Mouse (Mus musculus): Measurements from ENCODE around the gene Asap3. TPM values are rescaled to one million over a fixed set of nuclear protein-coding genes. Genes with fewer than 3 reads are reported as not detected.

The Asap3 gene
- polyA plus RNA-seq, 1 experiment from 2014 or later = 6.0 TPM

DNA sequence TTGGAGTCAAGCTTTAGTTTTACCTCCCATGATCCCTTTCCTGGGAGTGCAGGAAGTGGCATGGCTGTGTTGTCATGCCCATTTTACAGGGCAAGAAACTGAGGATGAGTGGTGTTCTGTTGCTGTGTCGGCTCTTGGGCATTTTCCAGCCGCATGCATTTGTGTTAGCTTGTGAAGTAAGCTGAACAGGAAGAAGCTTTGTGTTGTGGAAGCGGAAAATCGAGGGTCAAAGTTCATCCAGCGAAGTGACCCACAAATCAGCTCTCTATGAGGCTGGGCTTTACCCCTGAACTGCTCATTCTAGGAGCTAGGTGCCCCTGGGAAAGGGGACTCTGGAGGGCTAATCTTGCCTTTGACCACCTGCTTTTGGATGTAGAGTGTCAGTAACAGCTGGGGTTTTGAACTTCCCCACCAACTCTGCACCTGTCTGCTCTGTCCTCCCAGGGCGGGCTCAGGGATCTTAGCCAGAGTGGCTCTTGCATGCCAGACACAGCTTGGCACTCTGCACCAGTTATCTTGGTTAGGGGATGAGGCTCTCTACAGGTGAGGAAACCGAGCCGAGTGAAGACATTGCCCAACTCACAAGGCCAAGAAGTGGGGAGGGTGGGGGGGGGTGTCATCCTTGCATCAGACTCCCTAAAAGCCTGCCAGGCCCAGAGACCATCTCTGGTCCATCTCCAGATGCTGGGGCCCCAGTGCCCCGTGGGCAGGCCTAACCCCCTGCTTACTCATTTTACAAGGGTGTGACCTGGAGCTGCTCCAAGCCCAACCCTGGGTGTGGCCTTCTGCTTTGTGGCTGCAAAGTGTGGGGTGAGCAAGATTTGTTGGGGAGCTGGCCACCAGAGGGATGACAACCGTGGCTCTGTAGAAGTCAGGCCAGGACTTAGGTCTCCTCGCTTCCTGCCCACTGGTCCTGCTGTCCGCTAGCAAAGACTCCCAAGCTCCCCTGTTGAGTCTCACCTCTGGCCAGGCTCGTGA lies 31.7 kb upstream of the Asap3 start:
- Histone ChIP-seq H3K4me1 (peaks cover 54% of the 10 kb centered on the region), H3K4me3 (replicated peaks) (peak overlapping the region; percentile 79), H3K4me2 (peak overlapping the region; percentile 98), H3K27ac (no peak overlapping the region), H3K9ac (0 out of 2 replicates have a peak overlapping the region, but pooled peaks have one; percentile 63), H3K36me3 (peaks cover 4% of the 10 kb centered on the region; the same call in 1 of the 2 replicates), H3K27me3 (no peaks in the 10 kb centered on the region), H3K9me3 (replicated peaks) (no peaks in the 10 kb centered on the region)
- 77% methylated on average over 13 of the region's 13 CpGs for WGBS
- peak; percentile 30; the same call in 1 of the 2 replicates for ATAC-seq (replicated peaks; ENCODE audit: low FRiP score)

DNA sequence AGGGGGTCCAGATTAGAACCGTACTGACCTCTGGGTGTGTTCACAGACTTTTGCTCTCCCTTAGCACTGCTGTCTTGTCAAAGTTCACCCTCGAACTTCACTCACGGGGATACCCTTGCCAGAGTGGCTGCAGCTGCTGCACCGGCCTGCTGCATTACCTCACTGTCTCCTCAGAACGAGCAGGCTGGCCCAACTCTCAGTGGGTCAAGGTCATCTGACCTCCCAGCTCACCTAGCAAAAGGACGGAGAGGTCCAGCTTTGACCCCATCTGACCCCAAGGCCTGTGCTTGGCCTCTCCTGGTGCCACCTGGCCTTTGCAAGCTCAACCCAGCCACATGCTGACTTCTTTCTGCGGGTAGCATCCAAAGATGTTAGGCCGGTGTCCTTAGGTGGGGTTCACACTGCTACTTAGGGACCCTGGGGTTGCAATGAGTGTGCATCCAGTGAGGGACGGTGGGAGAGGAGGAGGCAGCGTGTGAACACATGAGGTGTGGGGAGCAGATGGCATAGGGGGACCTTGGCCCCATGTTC lies 30.1 kb upstream of the Asap3 start:
- WGBS = 68% methylated on average over 10 of the region's 10 CpGs
- Histone ChIP-seq H3K9ac (no peak overlapping the region), H3K27me3 (no peaks in the 10 kb centered on the region), H3K9me3 (replicated peaks) (no peaks in the 10 kb centered on the region), H3K4me3 (replicated peaks) (no peak overlapping the region), H3K4me2 (no peak overlapping the region), H3K4me1 (peaks cover 69% of the 10 kb centered on the region), H3K36me3 (peaks cover 4% of the 10 kb centered on the region; the same call in 1 of the 2 replicates), H3K27ac (no peak overlapping the region)
- ATAC-seq (replicated peaks; ENCODE audit: low FRiP score) = no peak

DNA sequence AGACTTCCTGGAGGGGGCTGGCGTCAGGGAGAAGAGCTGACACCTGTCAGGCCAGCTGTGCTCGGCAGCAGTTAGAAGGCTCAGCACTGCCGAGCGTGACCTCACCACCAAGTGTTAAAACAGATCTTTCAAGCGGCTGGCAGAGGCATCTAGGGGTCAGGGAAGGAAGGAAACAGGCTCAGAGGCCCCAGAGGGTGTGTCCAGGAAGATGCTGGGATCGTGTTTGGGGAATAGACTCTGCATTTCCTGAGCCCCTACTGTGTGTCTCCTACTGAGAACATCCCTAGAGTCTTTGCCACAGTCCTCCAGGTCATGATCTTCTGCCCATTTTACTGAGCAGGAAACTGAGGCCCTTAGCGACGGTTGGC lies 28.9 kb upstream of the Asap3 start:
- Histone ChIP-seq H3K9me3 (replicated peaks) (no peaks in the 10 kb centered on the region), H3K27ac (peak overlapping the region; percentile 74), H3K4me3 (replicated peaks) (no peak overlapping the region), H3K27me3 (no peaks in the 10 kb centered on the region), H3K36me3 (peaks cover 4% of the 10 kb centered on the region; the same call in 1 of the 2 replicates), H3K4me1 (peaks cover 75% of the 10 kb centered on the region), H3K4me2 (0 out of 2 replicates have a peak overlapping the region, but pooled peaks have one; percentile 1), H3K9ac (no peak overlapping the region)
- no peak for ATAC-seq (replicated peaks; ENCODE audit: low FRiP score)
- WGBS = 36% methylated on average over 8 of the region's 8 CpGs

DNA sequence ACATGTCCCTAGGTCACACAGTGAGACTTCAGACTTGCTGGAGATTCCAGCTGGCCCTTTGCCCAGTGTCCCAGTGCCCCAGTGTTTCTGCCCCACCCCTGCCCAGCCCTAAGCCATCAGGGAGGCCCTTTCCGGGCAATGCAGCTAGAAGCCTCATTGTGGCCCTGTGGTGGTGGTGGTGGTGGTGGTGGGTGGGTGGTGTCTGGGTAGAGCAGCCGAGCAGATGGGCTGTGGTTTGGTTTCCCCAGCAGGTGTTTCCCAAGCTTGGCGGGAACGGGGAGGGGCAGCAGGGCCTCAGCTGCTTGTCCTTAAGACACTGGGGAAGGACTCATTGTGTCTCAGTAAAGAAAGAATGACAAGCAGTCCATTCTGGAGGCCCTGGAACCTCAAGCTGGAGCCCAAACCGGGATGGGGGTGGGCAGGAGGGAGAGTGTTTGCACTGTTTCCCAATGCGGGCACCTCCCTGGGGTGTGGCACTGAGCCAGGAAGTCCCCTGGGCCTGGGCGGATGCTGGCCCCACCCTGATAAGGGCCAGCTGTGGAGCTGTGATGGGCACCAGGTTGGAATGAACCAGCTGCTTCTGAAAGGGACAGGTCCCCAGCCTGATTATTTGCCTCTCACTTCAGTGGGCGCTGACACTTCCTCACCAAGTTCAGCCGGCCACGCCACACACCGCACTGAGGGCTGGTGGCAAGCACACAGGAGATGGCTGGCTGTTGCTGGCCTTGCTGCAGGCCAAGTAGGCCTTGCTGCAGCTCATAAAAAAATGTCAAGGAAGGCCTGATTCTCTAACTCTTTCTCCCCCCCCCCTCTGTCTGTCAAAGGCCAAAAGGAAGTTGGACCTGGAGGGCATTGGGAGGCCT lies 28.3 kb upstream of the Asap3 start:
- peaks cover 4% of the 10 kb centered on the region; the same call in 1 of the 2 replicates for H3K36me3 ChIP-seq
- no peaks in the 10 kb centered on the region for H3K27me3 ChIP-seq
- 57% methylated on average over 11 of the region's 11 CpGs for WGBS
- peak overlapping the region; percentile 74 for H3K27ac ChIP-seq
- no peak overlapping the region for H3K4me3 ChIP-seq (replicated peaks)
- H3K4me2 ChIP-seq = 0 out of 2 replicates have a peak overlapping the region, but pooled peaks have one; percentile 1
- H3K4me1 ChIP-seq = peaks cover 74% of the 10 kb centered on the region
- H3K9me3 ChIP-seq (replicated peaks) = no peaks in the 10 kb centered on the region
- no peak overlapping the region for H3K9ac ChIP-seq
- peak; percentile 42; the same call in 1 of the 2 replicates for ATAC-seq (replicated peaks; ENCODE audit: low FRiP score)

DNA sequence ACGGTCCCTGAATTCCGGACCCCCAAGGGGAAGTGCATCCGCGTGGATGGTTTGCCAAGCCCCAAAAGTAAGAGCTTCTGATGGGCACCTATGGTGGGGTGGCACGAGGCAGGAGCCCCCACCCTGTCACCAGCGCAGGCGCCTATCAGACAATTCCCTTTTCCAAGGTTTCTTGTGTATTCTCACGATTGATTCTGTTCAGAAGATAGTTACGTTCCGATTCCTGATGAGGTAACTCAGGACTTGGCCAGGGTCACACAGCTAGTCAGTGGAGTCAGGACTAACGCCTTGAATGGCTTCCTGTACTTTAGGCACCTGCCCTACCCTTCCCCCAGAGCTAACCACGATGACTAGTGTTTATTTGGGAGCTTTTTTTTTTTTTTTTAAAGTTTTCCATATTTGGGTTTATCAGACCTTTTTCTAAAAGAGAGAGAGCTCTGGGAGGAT lies 27.7 kb upstream of the Asap3 start:
- Histone ChIP-seq H3K27ac (peak overlapping the region; percentile 74), H3K9ac (no peak overlapping the region), H3K4me3 (replicated peaks) (no peak overlapping the region), H3K4me2 (no peak overlapping the region), H3K9me3 (replicated peaks) (no peaks in the 10 kb centered on the region), H3K4me1 (peaks cover 67% of the 10 kb centered on the region), H3K27me3 (no peaks in the 10 kb centered on the region), H3K36me3 (peaks cover 4% of the 10 kb centered on the region; the same call in 1 of the 2 replicates)
- WGBS = 81% methylated on average over 12 of the region's 12 CpGs
- ATAC-seq (replicated peaks; ENCODE audit: low FRiP score) = no peak

DNA sequence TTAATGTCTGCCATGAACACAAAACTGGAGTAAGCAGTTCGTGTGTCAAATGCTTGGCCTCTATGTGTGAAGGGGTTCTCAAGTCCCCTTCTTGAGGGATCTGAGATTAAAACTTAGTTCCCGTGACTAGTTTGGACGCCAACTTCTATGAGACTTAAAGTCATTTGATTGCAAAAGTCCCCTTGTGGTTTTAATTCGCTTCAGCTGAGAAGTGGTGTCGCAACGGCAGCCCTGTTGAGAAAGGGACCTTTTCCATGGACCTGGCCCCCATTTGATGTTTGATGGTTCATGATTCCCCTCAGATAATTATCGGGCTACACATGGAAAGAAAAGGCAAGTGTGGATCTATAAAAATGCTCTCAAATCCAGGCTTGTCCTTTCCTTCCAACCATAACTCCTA lies 26.7 kb upstream of the Asap3 start:
- Histone ChIP-seq H3K27me3 (no peaks in the 10 kb centered on the region), H3K4me2 (peak overlapping the region; percentile 59; the same call in 1 of the 2 replicates), H3K9ac (no peak overlapping the region), H3K27ac (no peak overlapping the region), H3K4me1 (peaks cover 58% of the 10 kb centered on the region), H3K4me3 (replicated peaks) (no peak overlapping the region), H3K9me3 (replicated peaks) (no peaks in the 10 kb centered on the region), H3K36me3 (peaks cover 11% of the 10 kb centered on the region)
- ATAC-seq (replicated peaks; ENCODE audit: low FRiP score) = no peak
- WGBS = 91% methylated on average over 7 of the region's 7 CpGs

DNA sequence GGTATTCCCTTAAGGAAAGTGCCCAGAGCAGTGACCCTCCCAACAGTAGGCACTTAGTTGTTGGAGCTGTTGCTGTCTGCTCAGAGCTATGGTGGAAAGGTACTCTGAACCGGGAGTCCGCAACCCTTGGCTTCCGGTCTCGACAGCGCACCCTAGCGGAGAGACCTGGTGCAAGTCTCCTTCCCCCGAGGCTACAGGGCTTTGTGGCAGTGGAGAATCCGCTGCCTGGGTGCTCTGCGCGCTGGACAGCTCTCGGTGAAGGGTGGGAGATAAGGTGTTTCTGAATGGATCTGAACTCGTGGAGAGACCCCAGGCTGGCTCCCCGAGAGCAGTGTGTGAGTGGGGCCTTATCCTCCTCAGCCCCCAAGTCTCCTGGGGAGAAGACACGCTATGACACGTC lies 26.2 kb upstream of the Asap3 start:
- Histone ChIP-seq H3K4me2 (peak overlapping the region; percentile 59), H3K27me3 (no peaks in the 10 kb centered on the region), H3K27ac (peak overlapping the region; percentile 69), H3K4me1 (peaks cover 52% of the 10 kb centered on the region), H3K9ac (0 out of 2 replicates have a peak overlapping the region, but pooled peaks have one; percentile 32), H3K4me3 (replicated peaks) (peak overlapping the region; percentile 38), H3K36me3 (peaks cover 11% of the 10 kb centered on the region), H3K9me3 (replicated peaks) (no peaks in the 10 kb centered on the region)
- peak; percentile 38 for ATAC-seq (replicated peaks; ENCODE audit: low FRiP score)
- WGBS = 9% methylated on average over 15 of the region's 15 CpGs

DNA sequence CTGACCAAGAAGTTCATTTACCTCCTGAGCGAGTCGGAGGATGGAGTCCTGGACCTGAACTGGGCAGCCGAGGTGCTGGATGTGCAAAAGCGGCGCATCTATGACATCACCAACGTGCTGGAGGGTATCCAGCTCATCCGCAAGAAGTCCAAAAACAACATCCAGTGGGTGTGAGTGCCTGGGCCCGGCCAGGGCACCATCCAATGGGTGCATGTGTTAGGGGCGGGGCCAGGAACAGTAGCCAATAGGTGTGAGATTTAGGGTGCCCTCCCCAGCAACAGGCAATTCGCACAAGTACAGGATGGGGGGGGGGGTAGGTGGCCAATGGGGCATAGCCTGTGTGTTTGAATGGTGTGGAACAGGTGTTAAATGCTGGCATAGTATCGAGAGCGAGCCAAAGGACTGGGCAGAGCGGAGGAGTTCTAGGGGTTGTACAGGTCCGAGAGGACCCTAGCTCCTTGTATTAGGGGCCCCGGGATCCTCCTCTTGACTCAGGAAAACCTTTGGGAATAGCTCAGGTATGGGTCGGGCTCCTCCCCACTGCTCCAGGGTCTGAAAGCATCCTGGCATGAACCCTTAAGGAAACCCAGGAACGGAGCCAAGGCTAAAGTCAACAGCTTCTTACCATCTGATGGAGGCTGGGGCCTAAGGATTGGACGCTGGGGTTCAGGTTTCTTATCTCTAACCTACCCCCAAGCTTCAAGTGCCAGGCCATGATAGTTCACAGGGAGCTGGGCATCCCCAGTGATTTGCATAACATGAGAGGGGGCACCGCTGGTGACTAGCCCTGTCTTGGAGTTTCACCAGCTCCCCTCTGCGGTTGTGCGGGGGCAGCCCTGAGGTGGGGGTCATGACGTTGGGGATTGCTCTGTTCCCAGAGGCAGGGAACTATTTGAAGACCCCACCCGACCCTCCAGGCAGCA lies 25.5 kb upstream of the Asap3 start:
- H3K9ac ChIP-seq = 0 out of 2 replicates have a peak overlapping the region, but pooled peaks have one; percentile 32
- no peaks in the 10 kb centered on the region for H3K27me3 ChIP-seq
- peak; percentile 93 for ATAC-seq (replicated peaks; ENCODE audit: low FRiP score)
- H3K36me3 ChIP-seq = peaks cover 11% of the 10 kb centered on the region
- peaks cover 52% of the 10 kb centered on the region for H3K4me1 ChIP-seq
- peak overlapping the region; percentile 59 for H3K4me2 ChIP-seq
- WGBS = 16% methylated on average over 23 of the region's 23 CpGs
- peak overlapping the region; percentile 38 for H3K4me3 ChIP-seq (replicated peaks)
- H3K27ac ChIP-seq = peak overlapping the region; percentile 69
- H3K9me3 ChIP-seq (replicated peaks) = no peaks in the 10 kb centered on the region

DNA sequence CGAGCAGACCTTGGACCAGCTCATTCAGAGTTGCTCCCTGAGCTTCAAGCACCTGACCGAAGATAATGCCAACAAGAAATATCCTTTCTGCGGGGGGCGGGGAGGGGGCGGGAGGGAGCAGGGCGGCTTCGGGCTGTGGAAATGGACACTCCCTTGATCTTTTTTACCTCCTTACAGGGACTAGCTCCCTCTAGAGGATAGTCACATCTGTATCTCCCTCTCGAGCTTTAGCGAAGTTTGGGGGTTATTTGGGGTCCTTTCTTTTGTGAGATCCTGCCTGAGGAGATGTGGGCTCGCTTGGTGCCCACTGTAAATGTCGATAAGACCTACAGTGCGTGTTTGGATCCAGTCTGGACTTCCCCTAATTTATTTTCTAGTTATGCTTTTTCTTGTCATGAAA lies 24.8 kb upstream of the Asap3 start:
- no peaks in the 10 kb centered on the region for H3K27me3 ChIP-seq
- no peak overlapping the region for H3K9ac ChIP-seq
- 28% methylated on average over 12 of the region's 12 CpGs for WGBS
- H3K4me2 ChIP-seq = peak overlapping the region; percentile 59
- H3K9me3 ChIP-seq (replicated peaks) = no peaks in the 10 kb centered on the region
- 0 out of 2 replicates have a peak overlapping the region, but pooled peaks have one; percentile 38 for H3K4me3 ChIP-seq (replicated peaks)
- no peak for ATAC-seq (replicated peaks; ENCODE audit: low FRiP score)
- peaks cover 49% of the 10 kb centered on the region for H3K4me1 ChIP-seq
- H3K27ac ChIP-seq = 0 out of 2 replicates have a peak overlapping the region, but pooled peaks have one; percentile 38
- H3K36me3 ChIP-seq = peaks cover 13% of the 10 kb centered on the region

DNA sequence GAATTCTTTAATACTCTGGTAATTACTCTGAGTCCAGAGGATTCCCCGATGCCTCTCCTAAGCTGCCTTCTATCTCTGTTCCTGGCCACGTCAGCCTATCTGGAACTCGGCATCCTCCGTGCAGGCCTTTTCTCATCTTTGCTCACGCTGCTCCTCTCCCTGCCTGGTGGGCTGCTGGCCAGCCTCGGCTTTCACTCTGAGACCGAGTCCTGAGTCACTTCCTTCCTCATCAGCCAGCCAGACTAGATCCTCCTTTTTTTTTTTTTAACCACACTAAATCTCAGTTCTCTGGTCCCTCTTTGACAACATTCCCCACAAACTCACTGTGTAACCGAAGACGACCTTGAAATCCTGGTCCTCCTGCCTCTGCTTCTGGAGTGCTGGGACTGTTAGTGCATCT lies 20.8 kb upstream of the Asap3 start:
- 60% methylated on average over 9 of the region's 9 CpGs for WGBS
- peaks cover 45% of the 10 kb centered on the region for H3K36me3 ChIP-seq
- H3K4me3 ChIP-seq (replicated peaks) = no peak overlapping the region
- H3K4me1 ChIP-seq = peaks cover 28% of the 10 kb centered on the region
- H3K4me2 ChIP-seq = no peak overlapping the region
- no peaks in the 10 kb centered on the region for H3K9me3 ChIP-seq (replicated peaks)
- H3K27me3 ChIP-seq = no peaks in the 10 kb centered on the region
- no peak for ATAC-seq (replicated peaks; ENCODE audit: low FRiP score)
- H3K27ac ChIP-seq = peak overlapping the region; percentile 48; the same call in 1 of the 2 replicates
- H3K9ac ChIP-seq = no peak overlapping the region

All from kidney, embryonic 15.5 days (tissue).